Mouse (Mus musculus): ENCODE data around the gene Enah. TPM values are rescaled to one million over a fixed set of nuclear protein-coding genes. Genes with fewer than 3 reads are reported as not detected.

Gene Enah
- total and polyA plus RNA-seq, 2 experiments from 2014 or later: 13.2 to 77.9 TPM

- H3K4me1 ChIP-seq (ENCODE audit: control insufficient read depth, insufficient read depth): peaks cover 53% of the 10 kb centered on the region
- 32% methylated on average over 3 of the region's 3 CpGs for WGBS
- no peak for TF ChIP-seq CTCF (IDR thresholded peaks at IDR 0.05; ENCODE audit: low read depth)
- TF ChIP-seq EP300 (IDR thresholded peaks at IDR 0.05; ENCODE audit: low read depth): no peak
- H3K27me3 ChIP-seq (ENCODE audit: control insufficient read depth, insufficient read depth, low read length): no peaks in the 10 kb centered on the region
- H3K9ac ChIP-seq (replicated peaks; ENCODE audit: low read depth, low read length): no peak overlapping the region
- H3K4me2 ChIP-seq (ENCODE audit: low read depth, low read length): peak overlapping the region; percentile 16
- no peaks in the 10 kb centered on the region for H3K9me3 ChIP-seq (replicated peaks; ENCODE audit: control insufficient read depth, low read length)
- no peaks in the 10 kb centered on the region for H3K36me3 ChIP-seq (replicated peaks; ENCODE audit: control insufficient read depth, insufficient read depth, low read length)
- no peak overlapping the region for H3K4me3 ChIP-seq (ENCODE audit: low read depth, low read length)
- H3K27ac ChIP-seq (ENCODE audit: low read depth): peak overlapping the region; percentile 82
- peak; percentile 79 for ATAC-seq (ENCODE audit: insufficient read depth, low read depth)
- peak; percentile 69 for DNase-seq (ENCODE audit: low spot score)
Observed at GRCm38 (mm10) chr1:181975510-181975909, 44.3 kb downstream of the Enah start.

- H3K27me3 ChIP-seq (ENCODE audit: control insufficient read depth, insufficient read depth, low read length): no peaks in the 10 kb centered on the region
- no peaks in the 10 kb centered on the region for H3K9me3 ChIP-seq (replicated peaks; ENCODE audit: control insufficient read depth, low read length)
- no peak overlapping the region for H3K4me3 ChIP-seq (ENCODE audit: low read depth, low read length)
- no peak for DNase-seq (ENCODE audit: low spot score)
- no peak overlapping the region for H3K9ac ChIP-seq (replicated peaks; ENCODE audit: low read depth, low read length)
- ATAC-seq (ENCODE audit: insufficient read depth, low read depth): no peak
- 0 out of 2 replicates have a peak overlapping the region, but pooled peaks have one; percentile 16 for H3K4me2 ChIP-seq (ENCODE audit: low read depth, low read length)
- H3K27ac ChIP-seq (ENCODE audit: low read depth): peak overlapping the region; percentile 82
- H3K4me1 ChIP-seq (ENCODE audit: control insufficient read depth, insufficient read depth): peaks cover 48% of the 10 kb centered on the region
- TF ChIP-seq CTCF (IDR thresholded peaks at IDR 0.05; ENCODE audit: low read depth): no peak
- no peak for TF ChIP-seq EP300 (IDR thresholded peaks at IDR 0.05; ENCODE audit: low read depth)
- no peaks in the 10 kb centered on the region for H3K36me3 ChIP-seq (replicated peaks; ENCODE audit: control insufficient read depth, insufficient read depth, low read length)
Observed at GRCm38 (mm10) chr1:181974897-181975296, 44.9 kb downstream of the Enah start.

GRCm38 (mm10) chr1:181965277-181965676 lies 54.5 kb downstream of the Enah start:
- no peak overlapping the region for H3K4me2 ChIP-seq (ENCODE audit: low read depth, low read length)
- H3K4me1 ChIP-seq (ENCODE audit: control insufficient read depth, insufficient read depth): no peaks in the 10 kb centered on the region
- WGBS: 89% methylated on average over 1 of the region's 1 CpGs
- no peak overlapping the region for H3K27ac ChIP-seq (ENCODE audit: low read depth)
- H3K9ac ChIP-seq (replicated peaks; ENCODE audit: low read depth, low read length): no peak overlapping the region
- DNase-seq (ENCODE audit: low spot score): no peak
- H3K36me3 ChIP-seq (replicated peaks; ENCODE audit: control insufficient read depth, insufficient read depth, low read length): peaks cover 6% of the 10 kb centered on the region; the same call in 1 of the 2 replicates
- no peaks in the 10 kb centered on the region for H3K9me3 ChIP-seq (replicated peaks; ENCODE audit: control insufficient read depth, low read length)
- no peak for TF ChIP-seq CTCF (IDR thresholded peaks at IDR 0.05; ENCODE audit: low read depth)
- no peaks in the 10 kb centered on the region for H3K27me3 ChIP-seq (ENCODE audit: control insufficient read depth, insufficient read depth, low read length)
- no peak overlapping the region for H3K4me3 ChIP-seq (ENCODE audit: low read depth, low read length)
- no peak for ATAC-seq (ENCODE audit: insufficient read depth, low read depth)

GRCm38 (mm10) chr1:181963827-181964226 lies 56.0 kb downstream of the Enah start:
- no peak for ATAC-seq (ENCODE audit: insufficient read depth, low read depth)
- no peak overlapping the region for H3K4me3 ChIP-seq (ENCODE audit: low read depth, low read length)
- no peaks in the 10 kb centered on the region for H3K27me3 ChIP-seq (ENCODE audit: control insufficient read depth, insufficient read depth, low read length)
- H3K27ac ChIP-seq (ENCODE audit: low read depth): no peak overlapping the region
- no peak overlapping the region for H3K4me2 ChIP-seq (ENCODE audit: low read depth, low read length)
- peaks cover 6% of the 10 kb centered on the region; the same call in 1 of the 2 replicates for H3K36me3 ChIP-seq (replicated peaks; ENCODE audit: control insufficient read depth, insufficient read depth, low read length)
- H3K4me1 ChIP-seq (ENCODE audit: control insufficient read depth, insufficient read depth): no peaks in the 10 kb centered on the region
- DNase-seq (ENCODE audit: low spot score): no peak
- no peaks in the 10 kb centered on the region for H3K9me3 ChIP-seq (replicated peaks; ENCODE audit: control insufficient read depth, low read length)
- 77% methylated on average over 3 of the region's 3 CpGs for WGBS
- TF ChIP-seq EP300 (IDR thresholded peaks at IDR 0.05; ENCODE audit: low read depth) (no peak), CTCF (IDR thresholded peaks at IDR 0.05; ENCODE audit: low read depth) (no peak)
- no peak overlapping the region for H3K9ac ChIP-seq (replicated peaks; ENCODE audit: low read depth, low read length)

GRCm38 (mm10) chr1:181963351-181963750 lies 56.4 kb downstream of the Enah start:
- no peak overlapping the region for H3K4me3 ChIP-seq (ENCODE audit: low read depth, low read length)
- no peak for ATAC-seq (ENCODE audit: insufficient read depth, low read depth)
- H3K4me2 ChIP-seq (ENCODE audit: low read depth, low read length): no peak overlapping the region
- no peak for DNase-seq (ENCODE audit: low spot score)
- H3K27me3 ChIP-seq (ENCODE audit: control insufficient read depth, insufficient read depth, low read length): no peaks in the 10 kb centered on the region
- 88% methylated on average over 4 of the region's 4 CpGs for WGBS
- H3K36me3 ChIP-seq (replicated peaks; ENCODE audit: control insufficient read depth, insufficient read depth, low read length): peaks cover 6% of the 10 kb centered on the region; the same call in 1 of the 2 replicates
- TF ChIP-seq EP300 (IDR thresholded peaks at IDR 0.05; ENCODE audit: low read depth): no peak
- no peak for TF ChIP-seq CTCF (IDR thresholded peaks at IDR 0.05; ENCODE audit: low read depth)
- no peak overlapping the region for H3K9ac ChIP-seq (replicated peaks; ENCODE audit: low read depth, low read length)
- H3K9me3 ChIP-seq (replicated peaks; ENCODE audit: control insufficient read depth, low read length): no peaks in the 10 kb centered on the region
- no peak overlapping the region for H3K27ac ChIP-seq (ENCODE audit: low read depth)
- H3K4me1 ChIP-seq (ENCODE audit: control insufficient read depth, insufficient read depth): no peaks in the 10 kb centered on the region

GRCm38 (mm10) chr1:181960383-181960782 lies 59.4 kb downstream of the Enah start:
- Histone ChIP-seq H3K9me3 (replicated peaks; ENCODE audit: control insufficient read depth, low read length) (no peaks in the 10 kb centered on the region), H3K36me3 (replicated peaks; ENCODE audit: control insufficient read depth, insufficient read depth, low read length) (peaks cover 10% of the 10 kb centered on the region; the same call in 1 of the 2 replicates), H3K4me1 (ENCODE audit: control insufficient read depth, insufficient read depth) (no peaks in the 10 kb centered on the region), H3K9ac (replicated peaks; ENCODE audit: low read depth, low read length) (no peak overlapping the region), H3K4me3 (ENCODE audit: low read depth, low read length) (no peak overlapping the region), H3K27me3 (ENCODE audit: control insufficient read depth, insufficient read depth, low read length) (no peaks in the 10 kb centered on the region), H3K4me2 (ENCODE audit: low read depth, low read length) (no peak overlapping the region), H3K27ac (ENCODE audit: low read depth) (no peak overlapping the region)
- ATAC-seq (ENCODE audit: insufficient read depth, low read depth): no peak
- WGBS: 84% methylated on average over 3 of the region's 3 CpGs
- TF ChIP-seq CTCF (IDR thresholded peaks at IDR 0.05; ENCODE audit: low read depth): no peak
- TF ChIP-seq EP300 (IDR thresholded peaks at IDR 0.05; ENCODE audit: low read depth): no peak
- DNase-seq (ENCODE audit: low spot score): no peak

All from heart, postnatal 0 days (tissue).